Mouse (Mus musculus): Measurements from ENCODE around the gene Epb41.

The Epb41 gene

DNA sequence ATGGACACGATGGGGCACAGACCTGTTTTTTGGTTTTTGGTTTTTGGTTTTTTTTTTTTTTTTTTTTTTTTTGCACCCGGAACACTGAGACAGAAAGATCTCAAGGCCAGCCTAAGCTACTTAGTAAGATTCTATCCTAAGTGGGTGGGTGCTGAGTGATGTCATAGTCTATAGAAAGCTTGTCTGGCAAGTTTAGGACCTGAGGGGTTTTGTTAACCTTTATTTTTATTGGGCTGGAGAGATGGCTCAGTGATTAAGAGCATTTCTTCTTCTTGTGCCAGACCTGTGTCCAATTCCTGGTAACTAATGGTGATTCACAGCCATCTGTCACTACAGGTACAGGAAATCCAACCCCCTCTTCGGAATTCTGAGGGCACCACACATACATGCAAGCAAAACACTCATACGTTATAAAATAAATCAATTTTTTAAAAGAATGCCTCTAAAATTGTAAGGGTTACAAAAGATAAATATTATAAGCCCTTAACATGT is 5.4 kb upstream of the Epb41 start:
- Histone ChIP-seq H3K36me3 (ENCODE audit: control insufficient read depth, insufficient read depth, low read length, poor library complexity, severe bottlenecking) (no peaks in the 10 kb centered on the region), H3K27me3 (ENCODE audit: control insufficient read depth, insufficient read depth, low read length, poor library complexity, severe bottlenecking) (no peaks in the 10 kb centered on the region)
- no peak for DNase-seq (ENCODE audit: low read depth, low spot score)

DNA sequence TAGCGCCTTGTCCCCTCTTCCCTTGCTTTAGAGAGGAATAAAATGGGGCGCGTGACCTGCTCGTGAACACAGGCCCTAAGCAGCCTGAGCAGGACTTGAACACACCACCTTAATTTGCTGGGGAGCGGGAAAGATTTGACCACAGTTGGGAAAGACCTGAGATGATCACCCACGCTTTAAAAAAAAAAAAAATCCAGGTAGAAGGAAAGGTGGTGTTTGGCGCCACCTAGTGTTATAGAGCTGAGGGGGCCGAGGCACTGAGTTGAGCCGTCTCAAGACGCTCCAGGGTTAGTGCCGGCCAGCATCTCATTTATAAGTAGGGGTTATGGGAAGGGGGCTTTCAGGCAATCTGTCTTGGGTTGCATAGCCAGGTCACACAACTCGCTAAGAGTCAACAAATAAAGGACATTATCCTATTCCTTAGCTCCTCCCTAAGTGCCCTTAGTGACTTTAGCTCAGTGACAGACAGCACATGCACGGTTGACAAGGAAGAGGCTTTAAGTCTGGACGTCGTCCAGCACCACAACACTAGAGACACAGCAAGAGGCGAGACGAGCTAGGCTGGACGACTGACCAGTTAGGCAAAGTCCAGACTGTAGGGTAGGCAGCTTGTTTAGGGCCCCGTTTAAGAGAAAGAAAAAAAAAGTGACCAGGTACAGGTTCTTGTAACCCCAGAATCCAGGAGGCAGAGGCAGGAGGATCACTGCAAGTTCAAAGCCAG is 4.6 kb upstream of the Epb41 start:
- no peaks in the 10 kb centered on the region for H3K36me3 ChIP-seq (ENCODE audit: control insufficient read depth, insufficient read depth, low read length, poor library complexity, severe bottlenecking)
- DNase-seq (ENCODE audit: low read depth, low spot score): peak; percentile 84
- no peaks in the 10 kb centered on the region for H3K27me3 ChIP-seq (ENCODE audit: control insufficient read depth, insufficient read depth, low read length, poor library complexity, severe bottlenecking)

GRCm38 (mm10) chr4:132078296-132078714 is 3.2 kb upstream of the Epb41 start:
- DNase-seq (ENCODE audit: low read depth, low spot score): no peak
- Histone ChIP-seq H3K36me3 (ENCODE audit: control insufficient read depth, insufficient read depth, low read length, poor library complexity, severe bottlenecking) (no peaks in the 10 kb centered on the region), H3K27me3 (ENCODE audit: control insufficient read depth, insufficient read depth, low read length, poor library complexity, severe bottlenecking) (no peaks in the 10 kb centered on the region)

GRCm38 (mm10) chr4:132077445-132077844 is 2.3 kb upstream of the Epb41 start:
- H3K27me3 ChIP-seq (ENCODE audit: control insufficient read depth, insufficient read depth, low read length, poor library complexity, severe bottlenecking): no peaks in the 10 kb centered on the region
- H3K36me3 ChIP-seq (ENCODE audit: control insufficient read depth, insufficient read depth, low read length, poor library complexity, severe bottlenecking): no peaks in the 10 kb centered on the region
- peak; percentile 17 for DNase-seq (ENCODE audit: low read depth, low spot score)

DNA sequence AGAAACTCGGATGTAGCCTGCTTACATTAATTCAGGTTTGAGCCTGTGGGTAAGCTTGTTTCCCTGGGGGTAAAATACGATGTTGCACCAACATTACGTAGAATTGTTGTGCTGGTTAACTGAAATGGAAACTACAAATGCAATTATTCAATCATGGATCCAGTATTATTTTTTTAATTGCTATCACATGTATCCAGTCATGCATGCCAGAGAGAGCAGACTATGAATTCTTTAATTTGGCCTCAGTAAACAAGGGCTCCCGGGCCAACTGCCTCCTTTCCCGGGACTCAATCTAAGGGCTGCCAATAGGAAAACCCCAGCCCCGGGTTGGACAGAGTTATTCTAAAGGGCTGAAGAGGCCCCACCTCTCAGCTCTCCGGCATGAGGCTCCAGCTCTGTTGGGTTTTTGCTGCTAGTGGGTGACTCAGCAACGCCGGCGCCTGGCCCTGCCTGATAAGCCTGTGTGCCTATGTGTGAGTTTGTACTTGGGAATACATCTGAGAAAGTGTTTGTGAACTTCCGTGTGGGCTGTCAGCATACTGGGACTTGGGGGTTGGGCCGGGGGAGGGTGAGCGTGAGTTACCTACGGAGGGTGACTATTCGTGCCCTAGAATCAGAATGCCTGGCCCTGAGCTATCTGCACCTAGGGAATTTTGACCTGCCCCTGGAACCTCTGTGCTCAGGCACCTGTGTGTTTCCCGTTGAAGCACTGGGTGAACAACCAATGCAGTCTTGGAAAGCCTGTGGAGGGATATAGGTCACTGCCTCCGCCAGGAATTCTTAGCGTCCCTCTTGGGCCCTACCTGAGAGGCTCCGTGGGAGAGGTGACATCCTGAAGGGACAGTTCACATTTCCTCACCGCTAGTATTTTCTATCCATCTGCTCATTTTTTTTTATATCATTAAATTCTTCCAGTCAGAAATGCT is 1.6 kb upstream of the Epb41 start:
- no peak for DNase-seq (ENCODE audit: low read depth, low spot score)
- Histone ChIP-seq H3K27me3 (ENCODE audit: control insufficient read depth, insufficient read depth, low read length, poor library complexity, severe bottlenecking) (no peaks in the 10 kb centered on the region), H3K36me3 (ENCODE audit: control insufficient read depth, insufficient read depth, low read length, poor library complexity, severe bottlenecking) (no peaks in the 10 kb centered on the region)

DNA sequence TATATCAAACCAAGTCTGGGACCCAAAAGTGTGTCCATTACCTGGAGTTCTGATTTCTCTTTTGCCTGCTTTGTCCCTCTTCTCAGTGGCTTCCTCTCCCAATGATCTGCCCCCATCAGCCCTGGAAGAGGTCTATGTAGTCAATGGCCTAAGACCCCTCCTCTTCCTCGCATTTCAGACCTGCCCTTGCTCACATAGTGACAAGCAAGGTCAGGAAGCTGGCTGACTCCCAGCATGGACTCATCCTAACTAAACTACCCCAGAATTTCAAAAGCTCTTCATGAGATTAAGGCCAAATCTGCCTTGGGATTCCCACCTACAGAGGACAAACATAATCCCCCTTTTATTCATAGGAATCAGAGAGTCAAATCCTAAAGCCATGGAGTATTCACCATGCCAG is 675 bp upstream of the Epb41 start:
- no peak for DNase-seq (ENCODE audit: low read depth, low spot score)
- H3K27me3 ChIP-seq (ENCODE audit: control insufficient read depth, insufficient read depth, low read length, poor library complexity, severe bottlenecking): no peaks in the 10 kb centered on the region
- no peaks in the 10 kb centered on the region for H3K36me3 ChIP-seq (ENCODE audit: control insufficient read depth, insufficient read depth, low read length, poor library complexity, severe bottlenecking)

- H3K36me3 ChIP-seq (ENCODE audit: control insufficient read depth, insufficient read depth, low read length, poor library complexity, severe bottlenecking): no peaks in the 10 kb centered on the region
- H3K27me3 ChIP-seq (ENCODE audit: control insufficient read depth, insufficient read depth, low read length, poor library complexity, severe bottlenecking): no peaks in the 10 kb centered on the region
- DNase-seq (ENCODE audit: low read depth, low spot score): peak; percentile 43
These were observed 816 bp downstream of the Epb41 start, which contains the start of gene Gm10300 for GRCm38 (mm10) chr4:132074077-132074932. Gene Gm10300, plus strand, starts transcription at chr4:132074697.

- DNase-seq (ENCODE audit: low read depth, low spot score): no peak
- Histone ChIP-seq H3K27me3 (ENCODE audit: control insufficient read depth, insufficient read depth, low read length, poor library complexity, severe bottlenecking) (no peaks in the 10 kb centered on the region), H3K36me3 (ENCODE audit: control insufficient read depth, insufficient read depth, low read length, poor library complexity, severe bottlenecking) (no peaks in the 10 kb centered on the region)
These were observed 2.2 kb downstream of the Epb41 start for GRCm38 (mm10) chr4:132072946-132073345.

GRCm38 (mm10) chr4:132072156-132072555 is 3.0 kb downstream of the Epb41 start:
- no peak for DNase-seq (ENCODE audit: low read depth, low spot score)
- Histone ChIP-seq H3K36me3 (ENCODE audit: control insufficient read depth, insufficient read depth, low read length, poor library complexity, severe bottlenecking) (no peaks in the 10 kb centered on the region), H3K27me3 (ENCODE audit: control insufficient read depth, insufficient read depth, low read length, poor library complexity, severe bottlenecking) (no peaks in the 10 kb centered on the region)

- DNase-seq (ENCODE audit: low read depth, low spot score): no peak
- no peaks in the 10 kb centered on the region for H3K36me3 ChIP-seq (ENCODE audit: control insufficient read depth, insufficient read depth, low read length, poor library complexity, severe bottlenecking)
These were observed 3.4 kb downstream of the Epb41 start for GRCm38 (mm10) chr4:132071674-132072073.

DNA sequence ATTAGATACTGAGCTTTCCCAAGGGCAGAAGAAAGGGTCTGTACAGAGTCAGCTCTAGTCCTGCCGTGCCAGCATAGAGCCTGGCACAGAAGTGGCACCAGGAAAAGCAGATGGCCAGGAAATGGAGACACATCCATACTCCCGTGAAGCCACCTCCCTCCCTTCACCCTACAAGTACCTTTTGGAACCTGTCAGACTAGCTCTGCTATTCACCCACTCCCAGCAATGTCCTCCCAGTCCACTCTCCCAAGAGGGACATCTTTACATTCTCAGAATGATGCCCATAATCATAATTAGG is 7.2 kb downstream of the Epb41 start:
- H3K36me3 ChIP-seq (ENCODE audit: control insufficient read depth, insufficient read depth, low read length, poor library complexity, severe bottlenecking): no peaks in the 10 kb centered on the region
- DNase-seq (ENCODE audit: low read depth, low spot score): no peak

More at GRCm38 (mm10) chr4:132071674-132072073, 3.4 kb downstream of the Epb41 start:
- H3K27me3 ChIP-seq (ENCODE audit: control insufficient read depth, insufficient read depth, low read length, poor library complexity, severe bottlenecking): no peaks in the 10 kb centered on the region

DNA sequence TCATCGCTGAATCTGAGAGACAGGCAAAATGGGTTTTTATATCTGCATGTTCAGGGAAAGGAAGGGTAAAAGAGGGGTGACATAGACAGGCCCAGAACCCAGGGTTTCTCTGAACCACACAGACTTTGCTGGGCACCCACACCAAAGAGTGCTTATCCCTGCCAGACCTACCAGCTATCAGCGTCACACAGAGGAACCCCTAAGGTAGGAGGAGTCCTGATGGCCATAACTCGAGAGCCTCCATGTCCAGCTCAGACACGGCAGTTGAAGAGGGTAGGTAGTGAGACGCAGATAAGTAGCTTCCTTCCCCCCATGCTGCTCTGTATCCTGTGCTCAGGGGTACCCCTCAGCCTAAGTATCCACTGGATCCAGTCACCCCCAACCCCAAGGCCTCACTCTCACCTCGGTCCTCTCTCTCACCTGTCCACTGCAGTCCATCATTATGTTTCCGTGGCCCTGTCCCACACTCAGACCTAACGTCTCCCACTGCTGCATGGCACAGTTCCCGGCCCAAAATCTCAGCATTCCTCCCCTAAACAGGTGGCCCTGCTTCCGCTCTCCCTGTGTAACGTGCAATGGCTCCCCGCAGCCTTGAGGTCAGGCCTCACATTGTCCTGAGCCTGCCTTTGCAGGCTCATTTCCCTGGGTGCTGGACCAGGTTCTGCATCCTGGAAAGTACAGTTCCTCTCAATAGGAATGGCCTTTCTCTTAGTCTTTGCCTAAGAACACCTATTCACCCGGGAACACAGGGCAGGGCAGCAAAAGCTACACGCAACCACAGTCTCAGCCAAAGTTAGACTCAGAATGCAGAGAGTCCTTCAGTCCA is 7.8 kb downstream of the Epb41 start:
- no peaks in the 10 kb centered on the region for H3K27me3 ChIP-seq (ENCODE audit: control insufficient read depth, insufficient read depth, low read length, poor library complexity, severe bottlenecking)
- DNase-seq (ENCODE audit: low read depth, low spot score): no peak
- H3K36me3 ChIP-seq (ENCODE audit: control insufficient read depth, insufficient read depth, low read length, poor library complexity, severe bottlenecking): no peaks in the 10 kb centered on the region

More for the DNA sequence above, 7.2 kb downstream of the Epb41 start:
- H3K27me3 ChIP-seq (ENCODE audit: control insufficient read depth, insufficient read depth, low read length, poor library complexity, severe bottlenecking): no peaks in the 10 kb centered on the region

DNA sequence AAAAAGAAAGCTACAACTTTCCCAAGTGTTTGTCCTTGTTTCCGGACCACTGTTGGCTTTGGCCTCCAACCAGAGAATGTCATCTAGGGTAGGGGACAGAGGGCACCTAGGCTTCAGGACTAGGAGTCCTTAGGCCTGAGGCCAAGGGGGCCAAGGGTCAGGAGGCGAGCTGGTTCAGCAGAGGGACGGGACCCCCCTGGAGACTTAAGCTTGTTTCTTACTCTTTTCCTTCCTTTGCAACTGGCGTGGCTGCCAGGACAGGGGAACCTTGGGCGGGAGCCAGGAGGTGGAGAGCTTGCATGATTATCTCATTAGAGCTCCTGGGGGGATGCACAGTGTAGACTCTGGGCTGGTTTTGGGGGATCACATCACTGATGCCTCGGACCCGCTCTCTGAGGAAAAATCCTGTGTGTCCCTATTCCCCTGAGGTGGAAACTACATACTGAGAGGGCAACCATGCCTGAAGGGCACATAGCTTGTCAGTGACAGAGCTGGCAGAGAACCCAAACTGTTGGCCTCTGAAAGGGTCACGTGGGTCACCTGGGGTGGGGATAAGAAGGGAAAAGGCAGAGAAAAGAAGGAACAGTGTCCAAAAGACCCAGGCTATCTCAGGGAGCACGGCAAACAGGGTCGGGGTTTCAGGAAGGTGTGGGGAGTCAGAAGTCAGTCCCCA is 8.9 kb downstream of the Epb41 start:
- no peaks in the 10 kb centered on the region for H3K36me3 ChIP-seq (ENCODE audit: control insufficient read depth, insufficient read depth, low read length, poor library complexity, severe bottlenecking)
- no peaks in the 10 kb centered on the region for H3K27me3 ChIP-seq (ENCODE audit: control insufficient read depth, insufficient read depth, low read length, poor library complexity, severe bottlenecking)
- no peak for DNase-seq (ENCODE audit: low read depth, low spot score)

Measured in splenic B cell, adult 2 months (primary cell).